Mouse (Mus musculus) adrenal gland, adult (tissue): Measurements from ENCODE around the gene Timeless.
A peak's percentile ranks its signal among the peaks of the same experiment; 100 is the strongest.
"Not testable (repeated sequence)": the region's sequence is repeated elsewhere in the genome, so short reads cannot be mapped to it uniquely, and the experiment has no call there.

Source experiments
- DNase-seq, 2 experiments: peaks; one replicate each; pipeline ENCODE4 v3.0.0; 2022 to 2023; ENCODE audit warnings: low spot score in 1 of 2; ENCODE audit not compliant: inconsistent age in 2 of 2

Timeless gene

GRCm38 (mm10) chr10:128231697-128232419 lies at the start of gene Timeless:
Gene Timeless (plus strand): TSS chr10:128232065.
- DNase-seq, result peak; percentile 90 to 97

GRCm38 (mm10) chr10:128184296-128184695 lies 47.6 kb upstream of the Timeless start:
- no peak for DNase-seq

GRCm38 (mm10) chr10:128185277-128185940 lies 46.5 kb upstream of the Timeless start:
- DNase-seq, result no peak

- peak; percentile 82 to 95 for DNase-seq
These were observed 45.9 kb upstream of the Timeless start for GRCm38 (mm10) chr10:128185959-128186358.

GRCm38 (mm10) chr10:128187181-128187605 lies 44.7 kb upstream of the Timeless start:
- DNase-seq, result no peak

GRCm38 (mm10) chr10:128188242-128188877 lies 43.5 kb upstream of the Timeless start:
- peak; percentile 68 to 91 for DNase-seq

GRCm38 (mm10) chr10:128191472-128191871 lies 40.4 kb upstream of the Timeless start:
- no peak for DNase-seq

GRCm38 (mm10) chr10:128192030-128192766 lies 39.7 kb upstream of the Timeless start:
- DNase-seq, result not testable (repeated sequence)

GRCm38 (mm10) chr10:128193113-128193512 lies 38.8 kb upstream of the Timeless start:
- DNase-seq, result no peak

GRCm38 (mm10) chr10:128194024-128194550 lies 37.8 kb upstream of the Timeless start, which contains the start of gene Gls2:
Gene Gls2 (plus strand): TSS chr10:128194457.
- peak; percentile 98 to 99 for DNase-seq

- DNase-seq, result peak; percentile 33 to 50
These were observed 37.1 kb upstream of the Timeless start for GRCm38 (mm10) chr10:128194551-128195461.

GRCm38 (mm10) chr10:128201856-128202255 lies 30.0 kb upstream of the Timeless start:
- no peak for DNase-seq

GRCm38 (mm10) chr10:128204941-128205340 lies 26.9 kb upstream of the Timeless start:
- no peak for DNase-seq

GRCm38 (mm10) chr10:128208326-128208725 lies 23.5 kb upstream of the Timeless start:
- no peak for DNase-seq

- no peak for DNase-seq
These were observed 22.4 kb upstream of the Timeless start for GRCm38 (mm10) chr10:128209311-128210009.

GRCm38 (mm10) chr10:128210131-128210530 lies 21.7 kb upstream of the Timeless start:
- DNase-seq, result no peak

- DNase-seq, result peak; percentile 29 to 77
These were observed 20.9 kb upstream of the Timeless start for GRCm38 (mm10) chr10:128210954-128211353.

- peak; percentile 89 to 96 for DNase-seq
These were observed 20.3 kb upstream of the Timeless start, which contains the start of gene Spryd4 for GRCm38 (mm10) chr10:128211390-128212108. Gene Spryd4 (minus strand): TSS chr10:128211807.
